Mouse (Mus musculus) bone marrow macrophage, adult 2 months (primary cell): ENCODE results near the gene Ear10.
"Not testable (repeated sequence)": the region's sequence is repeated elsewhere in the genome, so short reads cannot be mapped to it uniquely, and the experiment has no call there.

Source experiments
- CTCF ChIP-seq: IDR thresholded peaks from 2 replicates; pipeline ENCODE4 v1.5.1; 2012; ENCODE audit warnings: low read depth, mild to moderate bottlenecking, low read length, moderate library complexity
- POLR2A ChIP-seq: IDR thresholded peaks from 2 replicates; pipeline ENCODE4 v1.6.1; 2012; ENCODE audit warnings: mild to moderate bottlenecking, low read depth, low read length, borderline replicate concordance

DNA sequence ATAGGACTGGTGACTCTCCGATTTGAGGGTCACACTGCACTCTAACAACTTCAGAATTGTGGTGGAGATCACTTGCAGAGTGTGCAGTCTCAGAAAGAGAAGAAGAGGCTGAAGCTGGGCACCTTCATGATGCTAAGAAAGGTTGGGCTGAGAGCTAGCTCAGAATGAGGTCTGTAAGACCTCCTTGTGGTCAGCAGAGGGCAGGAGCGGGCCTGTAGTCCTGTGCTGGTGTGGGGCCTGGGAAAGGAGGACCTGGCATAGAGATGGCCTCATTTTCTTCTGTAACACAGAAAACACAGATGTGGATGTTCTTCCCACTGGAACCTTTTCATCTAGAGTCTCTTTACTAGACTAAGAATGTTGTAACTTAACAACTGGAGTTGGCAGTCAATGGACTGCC lies 45.6 kb downstream of the Ear10 start:
- TF ChIP-seq POLR2A, CTCF: not testable (repeated sequence)
